8 mouse cellular contexts compared by ENCODE assay signal in the genomic region with DNA sequence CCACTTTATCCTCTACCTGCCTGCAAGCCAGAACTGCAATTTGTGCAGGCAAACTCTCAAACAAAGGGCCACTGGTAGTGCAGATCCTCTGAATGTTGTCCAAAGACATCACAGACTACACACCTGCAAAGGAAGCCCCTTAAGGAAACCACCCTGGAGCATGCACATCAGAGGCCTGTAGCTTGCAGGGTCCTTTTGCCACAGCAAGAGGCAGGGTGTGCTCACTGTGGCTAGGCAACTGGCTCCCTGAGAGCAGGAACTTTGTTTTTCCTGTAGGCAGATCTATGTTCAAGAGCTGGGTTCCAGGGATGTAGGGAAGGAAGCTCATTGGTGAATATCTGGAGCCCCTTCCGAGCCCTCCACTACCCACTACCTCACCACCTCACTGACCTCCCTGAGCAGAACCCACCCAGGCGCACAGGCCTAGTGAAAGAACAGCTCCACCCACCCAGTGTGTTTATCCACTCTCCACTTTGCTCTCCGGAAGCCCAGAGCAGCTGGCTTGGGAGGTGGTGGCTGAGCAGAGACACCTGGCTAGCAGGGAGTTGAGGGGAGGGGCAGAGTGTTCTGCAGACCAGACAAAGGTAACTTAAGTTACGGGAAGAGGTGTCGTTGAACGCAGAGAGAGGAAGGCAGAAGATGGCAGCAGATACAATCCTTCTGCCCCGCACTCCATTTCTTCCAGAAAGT. TPM values are rescaled to one million over a fixed set of nuclear protein-coding genes. Genes with fewer than 3 reads are reported as not detected.
DNase-seq lines count a peak whose midpoint lies in the region; ATAC-seq and TF ChIP-seq lines count a peak whose summit lies in the region.

No protein-coding gene starts in this region.

- H3K27me3 ChIP-seq in heart, embryonic 11.5 days (ENCODE audit: control insufficient read depth, insufficient read depth, low read length) = peaks cover 7% of the 10 kb centered on the region
- H3K27me3 ChIP-seq in heart, adult 2 months (ENCODE audit: control insufficient read depth, insufficient read depth, low read length) = no peaks in the 10 kb centered on the region
- H3K27me3 ChIP-seq in embryonic facial prominence, embryonic 11.5 days (ENCODE audit: control insufficient read depth, insufficient read depth, low read length) = peaks cover 39% of the 10 kb centered on the region
- H3K27me3 ChIP-seq in limb, embryonic 11.5 days (ENCODE audit: control insufficient read depth, insufficient read depth, low read length) = peaks cover 26% of the 10 kb centered on the region
- peaks cover 17% of the 10 kb centered on the region for H3K27me3 ChIP-seq in neural tube, embryonic 13.5 days

- no peak for TF ChIP-seq EP300 in heart, adult 2 months (IDR thresholded peaks at IDR 0.05; ENCODE audit: insufficient read depth, low read depth, low read length)

- H3K4me1 ChIP-seq in heart, embryonic 11.5 days (ENCODE audit: control insufficient read depth, insufficient read depth, low read length) = peaks cover 70% of the 10 kb centered on the region
- peaks cover 20% of the 10 kb centered on the region for H3K4me1 ChIP-seq in heart, adult 2 months (ENCODE audit: control insufficient read depth, insufficient read depth, low read length)
- peaks cover 14% of the 10 kb centered on the region for H3K4me1 ChIP-seq in embryonic facial prominence, embryonic 11.5 days (ENCODE audit: control insufficient read depth, insufficient read depth, low read length)
- peaks cover 29% of the 10 kb centered on the region for H3K4me1 ChIP-seq in limb, embryonic 11.5 days (ENCODE audit: control insufficient read depth, insufficient read depth, low read length)
- peaks cover 74% of the 10 kb centered on the region for H3K4me1 ChIP-seq in neural tube, embryonic 13.5 days (replicated peaks)

- ATAC-seq in heart, embryonic 11.5 days (replicated peaks; ENCODE audit: insufficient number of reproducible peaks, low FRiP score, low TSS enrichment) = no peak
- ATAC-seq in embryonic facial prominence, embryonic 11.5 days (replicated peaks; ENCODE audit: insufficient number of reproducible peaks, low FRiP score, low TSS enrichment, low read depth) = no peak
- no peak for ATAC-seq in limb, embryonic 11.5 days (ENCODE audit: insufficient number of reproducible peaks, low FRiP score, low TSS enrichment, low read depth)
- no peak for ATAC-seq in neural tube, embryonic 13.5 days (ENCODE audit: low read depth)

- no peak for TF ChIP-seq CTCF in heart, adult 2 months (IDR thresholded peaks at IDR 0.05)

- no peak for DNase-seq in heart, adult 2 months
- DNase-seq in embryonic facial prominence, embryonic 11.5 days (ENCODE audit: low spot score) = no peak
- no peak for DNase-seq in limb, embryonic 11.5 days (ENCODE audit: low spot score)
- DNase-seq in cerebellum, adult 9-11 months = no peak
- DNase-seq in right cerebral cortex, postnatal 4 days = no peak
- DNase-seq in right cerebral cortex, postnatal 14 days = no peak

- H3K9me3 ChIP-seq in heart, embryonic 11.5 days (replicated peaks; ENCODE audit: control insufficient read depth, low read length) = no peaks in the 10 kb centered on the region
- no peaks in the 10 kb centered on the region for H3K9me3 ChIP-seq in embryonic facial prominence, embryonic 11.5 days (replicated peaks; ENCODE audit: control insufficient read depth, low read length)
- H3K9me3 ChIP-seq in limb, embryonic 11.5 days (ENCODE audit: control insufficient read depth, low read length) = no peaks in the 10 kb centered on the region
- no peaks in the 10 kb centered on the region for H3K9me3 ChIP-seq in neural tube, embryonic 13.5 days

- no peak overlapping the region; the same call in 1 of the 2 replicates for H3K9ac ChIP-seq in heart, embryonic 11.5 days (ENCODE audit: low read depth, low read length)
- H3K9ac ChIP-seq in heart, adult 2 months (ENCODE audit: low read depth, low read length) = no peak overlapping the region
- no peak overlapping the region for H3K9ac ChIP-seq in embryonic facial prominence, embryonic 11.5 days (replicated peaks; ENCODE audit: low read length)
- no peak overlapping the region for H3K9ac ChIP-seq in limb, embryonic 11.5 days (ENCODE audit: low read length)
- peak overlapping the region; percentile 77; the same call in 1 of the 2 replicates for H3K9ac ChIP-seq in neural tube, embryonic 13.5 days

- no peak for TF ChIP-seq POLR2A in heart, adult 2 months (IDR thresholded peaks at IDR 0.05; ENCODE audit: insufficient read depth, low read depth, low read length)

- H3K4me3 ChIP-seq in heart, embryonic 11.5 days (ENCODE audit: low read depth, low read length) = no peak overlapping the region
- H3K4me3 ChIP-seq in heart, adult 2 months = no peak overlapping the region
- peak overlapping the region; percentile 36 for H3K4me3 ChIP-seq in embryonic facial prominence, embryonic 11.5 days (ENCODE audit: low read depth, low read length)
- H3K4me3 ChIP-seq in limb, embryonic 11.5 days (ENCODE audit: low read depth, low read length) = no peak overlapping the region
- peak overlapping the region; percentile 48; the same call in 1 of the 2 replicates for H3K4me3 ChIP-seq in neural tube, embryonic 13.5 days

- no peaks in the 10 kb centered on the region for H3K79me2 ChIP-seq in heart, adult 2 months (replicated peaks; ENCODE audit: control insufficient read depth, insufficient read depth, low read length)

- H3K27ac ChIP-seq in heart, embryonic 11.5 days (ENCODE audit: low read depth, low read length) = no peak overlapping the region
- no peak overlapping the region for H3K27ac ChIP-seq in heart, adult 2 months
- H3K27ac ChIP-seq in embryonic facial prominence, embryonic 11.5 days (replicated peaks; ENCODE audit: low read depth, low read length) = no peak overlapping the region
- H3K27ac ChIP-seq in limb, embryonic 11.5 days (replicated peaks; ENCODE audit: low read depth, low read length) = no peak overlapping the region
- H3K27ac ChIP-seq in neural tube, embryonic 13.5 days (replicated peaks) = no peak overlapping the region

- intact Hi-C loops in heart, adult 2 months (cut with DNase I) = no loop called here

- WGBS in heart, embryonic 11.5 days (ENCODE audit: insufficient replicate concordance) = 50% methylated on average over 7 of the region's 7 CpGs
- WGBS in heart, adult 2 months = 77% methylated on average over 7 of the region's 7 CpGs
- WGBS in embryonic facial prominence, embryonic 11.5 days = 48% methylated on average over 7 of the region's 7 CpGs
- 41% methylated on average over 7 of the region's 7 CpGs for WGBS in limb, embryonic 11.5 days
- 64% methylated on average over 7 of the region's 7 CpGs for WGBS in neural tube, embryonic 13.5 days

- no peaks in the 10 kb centered on the region for H3K36me3 ChIP-seq in heart, embryonic 11.5 days (ENCODE audit: control insufficient read depth, insufficient read depth, low read length)
- H3K36me3 ChIP-seq in heart, adult 2 months (ENCODE audit: control insufficient read depth, insufficient read depth, low read length) = peaks cover 2% of the 10 kb centered on the region; the same call in 1 of the 2 replicates
- H3K36me3 ChIP-seq in embryonic facial prominence, embryonic 11.5 days (replicated peaks; ENCODE audit: control insufficient read depth, insufficient read depth, low read depth, low read length) = no peaks in the 10 kb centered on the region
- H3K36me3 ChIP-seq in limb, embryonic 11.5 days (ENCODE audit: control insufficient read depth, insufficient read depth, low read length) = no peaks in the 10 kb centered on the region
- peaks cover 8% of the 10 kb centered on the region; the same call in 1 of the 2 replicates for H3K36me3 ChIP-seq in neural tube, embryonic 13.5 days

- H3K4me2 ChIP-seq in heart, embryonic 11.5 days = peak overlapping the region; percentile 92
- H3K4me2 ChIP-seq in embryonic facial prominence, embryonic 11.5 days (ENCODE audit: low read depth, low read length) = peak overlapping the region; percentile 93
- H3K4me2 ChIP-seq in limb, embryonic 11.5 days (ENCODE audit: low read depth, severe bottlenecking) = peak overlapping the region; percentile 92; the same call in 1 of the 2 replicates
- H3K4me2 ChIP-seq in neural tube, embryonic 13.5 days = peak overlapping the region; percentile 98

RNA-seq across cellular contexts. Expression of gene Kcnh2, which starts 4.1 kb away (rescaled TPM):
- 19.4 and 20.8 TPM in 2 replicates for polyA plus RNA-seq in heart, embryonic 11.5 days (2014; fragmentation: Nextera tagmentation; extraction: Ambion mirVana)
- total RNA-seq in heart, adult 2 months (2021) = 10 to 100 TPM; 59.3 to 68.5 TPM
- polyA plus RNA-seq in heart, adult 2 months (2012; rRNA removed) = 119 and 121 TPM in 2 replicates
- polyA plus RNA-seq in embryonic facial prominence, embryonic 11.5 days (2014; fragmentation: Nextera tagmentation; extraction: Ambion mirVana) = 3.7 and 4.2 TPM in 2 replicates
- 6.7 and 7.1 TPM in 2 replicates for polyA plus RNA-seq in limb, embryonic 11.5 days (2014; fragmentation: Nextera tagmentation; extraction: Ambion mirVana)
- polyA plus RNA-seq in neural tube, embryonic 13.5 days (2015; fragmentation: Nextera tagmentation; extraction: Ambion mirVana) = 13.5 and 15.5 TPM in 2 replicates

RNA-seq across cellular contexts. Expression of gene Nos3, which starts 17.3 kb away (rescaled TPM):
- 21.5 and 30.4 TPM in 2 replicates for polyA plus RNA-seq in heart, embryonic 11.5 days (2014; fragmentation: Nextera tagmentation; extraction: Ambion mirVana)
- 10 to 100 TPM; 23.5 to 24.4 TPM for total RNA-seq in heart, adult 2 months (2021)
- polyA plus RNA-seq in heart, adult 2 months (2012; rRNA removed) = 26.3 and 30.7 TPM in 2 replicates
- 3.2 and 4.2 TPM in 2 replicates for polyA plus RNA-seq in embryonic facial prominence, embryonic 11.5 days (2014; fragmentation: Nextera tagmentation; extraction: Ambion mirVana)
- polyA plus RNA-seq in limb, embryonic 11.5 days (2014; fragmentation: Nextera tagmentation; extraction: Ambion mirVana) = 4.8 and 5.3 TPM in 2 replicates
- polyA plus RNA-seq in neural tube, embryonic 13.5 days (2015; fragmentation: Nextera tagmentation; extraction: Ambion mirVana) = 9.3 and 9.6 TPM in 2 replicates

RNA-seq across cellular contexts. Expression of gene Atg9b, which starts 44.6 kb away (rescaled TPM):
- polyA plus RNA-seq in heart, embryonic 11.5 days (2014; fragmentation: Nextera tagmentation; extraction: Ambion mirVana) = 0.49 and 1.5 TPM in 2 replicates
- total RNA-seq in heart, adult 2 months (2021) = 1 to 10 TPM in 1 of 2 experiments, under 1 TPM in 1; 0.89 to 1.1 TPM
- 2.2 and 2.3 TPM in 2 replicates for polyA plus RNA-seq in heart, adult 2 months (2012; rRNA removed)
- polyA plus RNA-seq in embryonic facial prominence, embryonic 11.5 days (2014; fragmentation: Nextera tagmentation; extraction: Ambion mirVana) = 0.18 and 0.21 TPM in 2 replicates
- polyA plus RNA-seq in limb, embryonic 11.5 days (2014; fragmentation: Nextera tagmentation; extraction: Ambion mirVana) = 0.35 and 1.2 TPM in 2 replicates
- 1.1 TPM in 2 replicates for polyA plus RNA-seq in neural tube, embryonic 13.5 days (2015; fragmentation: Nextera tagmentation; extraction: Ambion mirVana)

RNA-seq across cellular contexts. Expression of gene Abcb8, which starts 46.1 kb away (rescaled TPM):
- polyA plus RNA-seq in heart, embryonic 11.5 days (2014; fragmentation: Nextera tagmentation; extraction: Ambion mirVana) = 44.6 and 53.1 TPM in 2 replicates
- total RNA-seq in heart, adult 2 months (2021) = 10 to 100 TPM; 81.2 to 89.8 TPM
- 148 and 151 TPM in 2 replicates for polyA plus RNA-seq in heart, adult 2 months (2012; rRNA removed)
- polyA plus RNA-seq in embryonic facial prominence, embryonic 11.5 days (2014; fragmentation: Nextera tagmentation; extraction: Ambion mirVana) = 27.0 and 27.4 TPM in 2 replicates
- 37.6 and 40.5 TPM in 2 replicates for polyA plus RNA-seq in limb, embryonic 11.5 days (2014; fragmentation: Nextera tagmentation; extraction: Ambion mirVana)
- polyA plus RNA-seq in neural tube, embryonic 13.5 days (2015; fragmentation: Nextera tagmentation; extraction: Ambion mirVana) = 46.7 and 47.4 TPM in 2 replicates

Comparison
In these comparisons a context has a peak if more than half of its experiments do, and no peak if none do; other contexts are left out.
1. H3K4me3 ChIP-seq: peak in embryonic facial prominence, embryonic 11.5 days (single experiment) and neural tube, embryonic 13.5 days (single experiment); none in heart, embryonic 11.5 days (single experiment), heart, adult 2 months (single experiment) and limb, embryonic 11.5 days (single experiment).
2. Peak in every context shown above with its lines, with median percentiles within 50 percentile points of each other: H3K4me2 ChIP-seq.